Mouse (Mus musculus): ENCODE data around the gene Cxcr6.

The Cxcr6 gene

GRCm38 (mm10) chr9:123826631-123827030, 20.4 kb downstream of the Cxcr6 start:
- no peak for DNase-seq

GRCm38 (mm10) chr9:123828916-123829315, 22.6 kb downstream of the Cxcr6 start:
- no peak for DNase-seq

GRCm38 (mm10) chr9:123835851-123836250, 29.6 kb downstream of the Cxcr6 start:
- no peak for DNase-seq

- no peak for DNase-seq
These were observed 34.0 kb downstream of the Cxcr6 start for GRCm38 (mm10) chr9:123840243-123840642.

- DNase-seq, result no peak
These were observed 38.2 kb downstream of the Cxcr6 start for GRCm38 (mm10) chr9:123844468-123844867.

- DNase-seq, result no peak
These were observed 38.8 kb downstream of the Cxcr6 start for GRCm38 (mm10) chr9:123845120-123845519.

- no peak for DNase-seq
These were observed 40.2 kb downstream of the Cxcr6 start for GRCm38 (mm10) chr9:123846490-123846889.

- no peak for DNase-seq
These were observed 43.9 kb downstream of the Cxcr6 start for GRCm38 (mm10) chr9:123849976-123850695.

GRCm38 (mm10) chr9:123850705-123851061, 44.4 kb downstream of the Cxcr6 start:
- DNase-seq, result no peak

GRCm38 (mm10) chr9:123851062-123851712, 44.9 kb downstream of the Cxcr6 start:
- DNase-seq, result peak; percentile 73 to 78

- DNase-seq, result peak; percentile 94 to 99
These were observed 45.6 kb downstream of the Cxcr6 start, which contains the start of gene Fyco1 for GRCm38 (mm10) chr9:123851713-123852448. Gene Fyco1, minus strand, starts transcription at chr9:123851899.

- DNase-seq, result no peak
These were observed 46.4 kb downstream of the Cxcr6 start for GRCm38 (mm10) chr9:123852449-123853390.

GRCm38 (mm10) chr9:123856836-123857235, 50.6 kb downstream of the Cxcr6 start:
- DNase-seq, result no peak
